Mouse (Mus musculus) MEL (cell line): ENCODE data around the gene Tbc1d17. TPM values are rescaled to one million over a fixed set of nuclear protein-coding genes. Genes with fewer than 3 reads are reported as not detected.

ENCODE experiments used
- DNase-seq: peaks from one replicate; pipeline ENCODE4 v3.0.0; 2011; ENCODE audit warnings: low read depth, low spot score
- H3K27ac ChIP-seq: 2 replicates; pipeline ENCODE4 v1.5.1; 2012; ENCODE audit warnings: low read depth, mild to moderate bottlenecking, control low read depth, low read length, moderate library complexity; ENCODE audit not compliant: control insufficient read depth
- H3K27me3 ChIP-seq, 2 experiments: fragments of 150-350 bp in 1 of 2; sonication (generic) in 1 of 2; 2 replicates each; pipeline ENCODE4 v1.6.1; 2012; ENCODE audit warnings: low read length in 2 of 2, mild to moderate bottlenecking in 2 of 2, improper control_type of control experiment in 1 of 2, moderate library complexity in 1 of 2; ENCODE audit not compliant: insufficient read depth in 2 of 2, control insufficient read depth in 1 of 2
- H3K36me3 ChIP-seq, 2 experiments: 2 replicates each; pipeline ENCODE4 v1.6.1; 2012 to 2014; ENCODE audit warnings: low read length in 2 of 2, improper control_type of control experiment in 1 of 2, inconsistent platforms in 1 of 2, mild to moderate bottlenecking in 1 of 2; ENCODE audit not compliant: insufficient read depth in 2 of 2, control insufficient read depth in 1 of 2
- H3K4me1 ChIP-seq, 2 experiments: fragments of 150-350 bp in 1 of 2; sonication (generic) in 1 of 2; 2 replicates each; pipeline ENCODE4 v1.6.1; 2012; ENCODE audit warnings: low read length in 2 of 2, improper control_type of control experiment in 1 of 2, mild to moderate bottlenecking in 1 of 2; ENCODE audit not compliant: insufficient read depth in 2 of 2, control insufficient read depth in 1 of 2
- H3K4me3 ChIP-seq, 2 experiments: fragments of 150-350 bp in 1 of 2; sonication (generic) in 1 of 2; 2 replicates each; pipeline ENCODE4 v1.5.1; 2012; ENCODE audit warnings: low read depth in 2 of 2, low read length in 2 of 2, mild to moderate bottlenecking in 2 of 2, moderate library complexity in 2 of 2, control low read depth in 1 of 2, improper control_type of control experiment in 1 of 2; ENCODE audit not compliant: control insufficient read depth in 1 of 2, insufficient read depth in 1 of 2
- H3K79me2 ChIP-seq: 2 replicates; pipeline ENCODE4 v1.6.1; 2012; ENCODE audit warnings: mild to moderate bottlenecking, low read length, moderate library complexity; ENCODE audit not compliant: control insufficient read depth, poor library complexity, insufficient read depth
- H3K9ac ChIP-seq: 2 replicates; pipeline ENCODE4 v1.6.1; 2012; ENCODE audit warnings: low read depth, mild to moderate bottlenecking, control low read depth, low read length, moderate library complexity; ENCODE audit not compliant: control insufficient read depth, poor library complexity, severe bottlenecking
- H3K9me3 ChIP-seq: fragments of 150-350 bp; sonication (generic); replicated peaks from 2 replicates; pipeline ENCODE4 v1.6.1; 2012; ENCODE audit warnings: mild to moderate bottlenecking, low read length, improper control_type of control experiment, moderate library complexity; ENCODE audit not compliant: insufficient read depth
- BHLHE40 ChIP-seq: IDR thresholded peaks from 2 replicates; pipeline ENCODE4 v1.6.1; 2012; ENCODE audit warnings: low read depth, mild to moderate bottlenecking, inconsistent platforms, low read length, improper control_type of control experiment, borderline replicate concordance
- CHD2 ChIP-seq: IDR thresholded peaks from 2 replicates; pipeline ENCODE4 v1.6.1; 2011; ENCODE audit warnings: low read length, improper control_type of control experiment
- CTCF ChIP-seq, 3 experiments: IDR thresholded peaks in 2 of 3; conservative IDR thresholded peaks in 1 of 3; 2 replicates each; pipeline ENCODE4 v1.5.1; 2011 to 2012; ENCODE audit warnings: low read length in 3 of 3, low read depth in 2 of 3, mild to moderate bottlenecking in 2 of 3, improper control_type of control experiment in 1 of 3, inconsistent platforms in 1 of 3, mixed read lengths in 1 of 3, moderate library complexity in 1 of 3; ENCODE audit not compliant: control insufficient read depth in 1 of 3, insufficient read depth in 1 of 3, poor library complexity in 1 of 3, severe bottlenecking in 1 of 3
- E2F4 ChIP-seq: IDR thresholded peaks from 2 replicates; pipeline ENCODE4 v1.6.1; 2011; ENCODE audit warnings: low read depth, low read length, improper control_type of control experiment, borderline replicate concordance
- ELF1 ChIP-seq: IDR thresholded peaks from 2 replicates; pipeline ENCODE4 v1.6.1; 2014; ENCODE audit warnings: low read depth, mild to moderate bottlenecking, inconsistent platforms, low read length, improper control_type of control experiment, moderate library complexity
- EP300 ChIP-seq, 2 experiments: IDR thresholded peaks; 2 replicates each; pipeline ENCODE4 v1.6.1; 2011; ENCODE audit warnings: improper control_type of control experiment in 2 of 2, low read length in 2 of 2, low read depth in 1 of 2, mild to moderate bottlenecking in 1 of 2
- GABPA ChIP-seq: IDR thresholded peaks from 2 replicates; pipeline ENCODE4 v1.6.1; 2012; ENCODE audit warnings: low read depth, mild to moderate bottlenecking, inconsistent platforms, low read length, improper control_type of control experiment, moderate library complexity
- GATA1 ChIP-seq: IDR thresholded peaks from 2 replicates; pipeline ENCODE4 v1.6.1; 2011; ENCODE audit warnings: low read depth, low read length, improper control_type of control experiment
- HCFC1 ChIP-seq: IDR thresholded peaks from 2 replicates; pipeline ENCODE4 v1.6.1; 2012; ENCODE audit warnings: low read depth, mild to moderate bottlenecking, inconsistent platforms, low read length, improper control_type of control experiment, moderate library complexity
- JUND ChIP-seq: IDR thresholded peaks from 2 replicates; pipeline ENCODE4 v1.6.1; 2011; ENCODE audit warnings: low read depth, mild to moderate bottlenecking, improper control_type of control experiment, low read length
- KAT2A ChIP-seq: conservative IDR thresholded peaks from 2 replicates; pipeline ENCODE4 v1.6.1; 2012; ENCODE audit warnings: low read depth, low read length, improper control_type of control experiment, inconsistent platforms
- MAFK ChIP-seq: IDR thresholded peaks from 2 replicates; pipeline ENCODE4 v1.6.1; 2011; ENCODE audit warnings: low read depth, mild to moderate bottlenecking, low read length, improper control_type of control experiment, borderline replicate concordance
- MAZ ChIP-seq: IDR thresholded peaks from 2 replicates; pipeline ENCODE4 v1.6.1; 2012; ENCODE audit warnings: low read depth, mild to moderate bottlenecking, inconsistent platforms, low read length, improper control_type of control experiment
- MEF2A ChIP-seq: IDR thresholded peaks from 2 replicates; pipeline ENCODE4 v1.6.1; 2014; ENCODE audit warnings: low read depth, mild to moderate bottlenecking, inconsistent platforms, low read length, improper control_type of control experiment; ENCODE audit not compliant: poor library complexity, insufficient replicate concordance, severe bottlenecking; ENCODE audit errors: extremely low read depth
- MXI1 ChIP-seq: IDR thresholded peaks from 2 replicates; pipeline ENCODE4 v1.6.1; 2011; ENCODE audit warnings: mild to moderate bottlenecking, low read depth, low read length, improper control_type of control experiment
- MYB ChIP-seq: IDR thresholded peaks from 2 replicates; pipeline ENCODE4 v1.6.1; 2011; ENCODE audit warnings: mild to moderate bottlenecking, low read depth, low read length, improper control_type of control experiment
- MYC ChIP-seq: IDR thresholded peaks from 2 replicates; pipeline ENCODE4 v1.6.1; 2011; ENCODE audit warnings: low read depth, mild to moderate bottlenecking, low read length, improper control_type of control experiment, moderate library complexity
- NELFE ChIP-seq: IDR thresholded peaks from 2 replicates; pipeline ENCODE4 v1.6.1; 2011; ENCODE audit warnings: low read depth, low read length, improper control_type of control experiment
- NRF1 ChIP-seq: IDR thresholded peaks from 2 replicates; pipeline ENCODE4 v1.6.1; 2014; ENCODE audit warnings: low read depth, mild to moderate bottlenecking, inconsistent platforms, low read length, improper control_type of control experiment, moderate library complexity; ENCODE audit not compliant: poor library complexity, insufficient read depth, severe bottlenecking
- POLR2A ChIP-seq, 2 experiments: IDR thresholded peaks; 2 replicates each; pipeline ENCODE4 v1.6.1; 2011 to 2012; ENCODE audit warnings: low read length in 2 of 2, mild to moderate bottlenecking in 2 of 2, control low read depth in 1 of 2, improper control_type of control experiment in 1 of 2, low read depth in 1 of 2, moderate library complexity in 1 of 2; ENCODE audit not compliant: control insufficient read depth in 1 of 2, insufficient read depth in 1 of 2, poor library complexity in 1 of 2
- POLR2AphosphoS2 ChIP-seq: IDR thresholded peaks from 2 replicates; pipeline ENCODE4 v1.6.1; 2011; ENCODE audit warnings: low read length, improper control_type of control experiment
- POLR2AphosphoS5 ChIP-seq: IDR thresholded peaks from 2 replicates; pipeline ENCODE4 v1.6.1; 2012; ENCODE audit warnings: low read depth, borderline replicate concordance, mild to moderate bottlenecking, inconsistent platforms, low read length, moderate library complexity, mixed read lengths
- RAD21 ChIP-seq: IDR thresholded peaks from 2 replicates; pipeline ENCODE4 v1.6.1; 2011; ENCODE audit warnings: mild to moderate bottlenecking, low read depth, low read length, improper control_type of control experiment
- RCOR1 ChIP-seq: IDR thresholded peaks from 2 replicates; pipeline ENCODE4 v1.6.1; 2012; ENCODE audit warnings: low read depth, mild to moderate bottlenecking, inconsistent platforms, low read length, improper control_type of control experiment
- SIN3A ChIP-seq: IDR thresholded peaks from 2 replicates; pipeline ENCODE4 v1.6.1; 2012; ENCODE audit warnings: low read length, improper control_type of control experiment, inconsistent platforms
- SMC3 ChIP-seq: IDR thresholded peaks from 2 replicates; pipeline ENCODE4 v1.6.1; 2011; ENCODE audit warnings: low read depth, low read length, improper control_type of control experiment
- TBP ChIP-seq: IDR thresholded peaks from 2 replicates; pipeline ENCODE4 v1.8.0; 2011; ENCODE audit warnings: low read depth, low read length, improper control_type of control experiment
- TCF12 ChIP-seq: IDR thresholded peaks from 2 replicates; pipeline ENCODE4 v1.6.1; 2014; ENCODE audit warnings: low read depth, mild to moderate bottlenecking, inconsistent platforms, low read length, improper control_type of control experiment, moderate library complexity
- UBTF ChIP-seq: IDR thresholded peaks from 2 replicates; pipeline ENCODE4 v1.6.1; 2012; ENCODE audit warnings: low read depth, mild to moderate bottlenecking, inconsistent platforms, low read length, improper control_type of control experiment, moderate library complexity, borderline replicate concordance; ENCODE audit not compliant: insufficient read depth
- USF2 ChIP-seq, 2 experiments: IDR thresholded peaks; 2 replicates each; pipeline ENCODE4 v1.6.1; 2011 to 2012; ENCODE audit warnings: improper control_type of control experiment in 2 of 2, low read length in 2 of 2, borderline replicate concordance in 1 of 2, inconsistent platforms in 1 of 2, low read depth in 1 of 2, mild to moderate bottlenecking in 1 of 2; ENCODE audit not compliant: insufficient read depth in 1 of 2
- ZKSCAN1 ChIP-seq: IDR thresholded peaks from 2 replicates; pipeline ENCODE4 v1.6.1; 2012; ENCODE audit warnings: low read depth, mild to moderate bottlenecking, inconsistent platforms, low read length, improper control_type of control experiment, moderate library complexity
- polyA plus RNA-seq, 2 experiments: library from polyadenylated mRNA; stranded (reverse) in 1 of 2; unstranded in 1 of 2; fragments of >175 nt in 1 of 2; fragments of >200 nt in 1 of 2; gene quantifications; 2 replicates each; pipeline versions ENCODE4 v1.2.1 to v1.2.4; 2012; ENCODE audit warnings: low replicate concordance in 2 of 2, low read depth in 1 of 2; ENCODE audit not compliant: insufficient read length in 2 of 2, insufficient read depth in 1 of 2, missing spikeins in 1 of 2
- total RNA-seq: library from RNA; depleted of rRNA; stranded (reverse); fragments of 300-350 nt; gene quantifications from 2 replicates; pipeline ENCODE4 v1.2.3, GENCODE M21; 2012

Tbc1d17 gene
- total and polyA plus RNA-seq, 3 experiments: 16.7 to 29.5 TPM; not detected in 1

- no peak overlapping the region for H3K27ac ChIP-seq
- no peak overlapping the region for H3K9ac ChIP-seq
- no peaks in the 10 kb centered on the region for H3K27me3 ChIP-seq
- TF ChIP-seq MYB (no peak), EP300 (IDR thresholded peaks at IDR 0.05; ENCODE audit: low read depth in 1 of 2, low read length in 2 of 2) (no peak), RAD21 (no peak), MEF2A (no peak)
- TF ChIP-seq, all 39 proteins: peak for 0
- Histone ChIP-seq H3K36me3 (peaks cover 22 to 31% of the 10 kb centered on the region in 2 experiments), H3K4me3 (no peak overlapping the region), H3K79me2 (peaks cover 83% of the 10 kb centered on the region), H3K4me1 (peaks cover 14 to 16% of the 10 kb centered on the region in 2 experiments), H3K9me3 (no peaks in the 10 kb centered on the region)
- no peak for DNase-seq
Measured at GRCm38 (mm10) chr7:44826771-44827170, 22.1 kb downstream of the Tbc1d17 start.

GRCm38 (mm10) chr7:44824872-44825271 lies 24.0 kb downstream of the Tbc1d17 start:
- Histone ChIP-seq H3K27ac (no peak overlapping the region), H3K27me3 (no peaks in the 10 kb centered on the region), H3K4me1 (peaks cover 28 to 34% of the 10 kb centered on the region in 2 experiments), H3K4me3 (no peak overlapping the region), H3K9ac (no peak overlapping the region), H3K36me3 (peaks cover 31 to 41% of the 10 kb centered on the region in 2 experiments), H3K79me2 (peaks cover 96% of the 10 kb centered on the region), H3K9me3 (no peaks in the 10 kb centered on the region)
- DNase-seq: peak; percentile 76
- no peak for TF ChIP-seq UBTF
- no peak for TF ChIP-seq POLR2AphosphoS5
- no peak for TF ChIP-seq ZKSCAN1
- TF ChIP-seq MEF2A: no peak
- no peak for TF ChIP-seq TCF12
- no peak for TF ChIP-seq POLR2A (IDR thresholded peaks at IDR 0.05; ENCODE audit: control insufficient read depth in 1 of 2, insufficient read depth in 1 of 2, low read depth in 1 of 2, low read length in 2 of 2, poor library complexity in 1 of 2)
- TF ChIP-seq SMC3: peak; percentile 37
- no peak for TF ChIP-seq USF2 (IDR thresholded peaks at IDR 0.05; ENCODE audit: borderline replicate concordance in 1 of 2, insufficient read depth in 1 of 2, low read depth in 1 of 2, low read length in 2 of 2)
- TF ChIP-seq MYB: no peak
- no peak for TF ChIP-seq BHLHE40
- peak; percentile 24 for TF ChIP-seq RAD21
- no peak for TF ChIP-seq NRF1
- TF ChIP-seq TBP: no peak
- no peak for TF ChIP-seq ELF1
- no peak for TF ChIP-seq RCOR1
- TF ChIP-seq SIN3A: no peak
- TF ChIP-seq GATA1: no peak
- no peak for TF ChIP-seq HCFC1
- peak; percentile 67 to 82 (median 75) for TF ChIP-seq CTCF (IDR thresholded peaks at IDR 0.05 in 2 of 3, conservative IDR thresholded peaks at IDR 0.05 in 1 of 3; ENCODE audit: control insufficient read depth in 1 of 3, insufficient read depth in 1 of 3, low read depth in 2 of 3, low read length in 3 of 3, poor library complexity in 1 of 3, severe bottlenecking in 1 of 3)
- TF ChIP-seq POLR2AphosphoS2: no peak
- no peak for TF ChIP-seq NELFE
- TF ChIP-seq MXI1: peak; percentile 14; the same call in 1 of the 2 replicates
- TF ChIP-seq MAFK: no peak
- no peak for TF ChIP-seq E2F4
- TF ChIP-seq CHD2: no peak
- no peak for TF ChIP-seq MYC
- TF ChIP-seq KAT2A: no peak
- TF ChIP-seq MAZ: no peak
- TF ChIP-seq JUND: no peak
- TF ChIP-seq GABPA: no peak
